Mouse (Mus musculus): Measurements from ENCODE around the gene Tmc5.

Tmc5 gene

GRCm38 (mm10) chr7:118597201-118597600 is at the start of gene Tmc5:
TSS of gene Tmc5 (plus strand) at chr7:118597297.
- no peak for DNase-seq (ENCODE audit: low read depth, low spot score)

GRCm38 (mm10) chr7:118547451-118547850 is 49.6 kb upstream of the Tmc5 start:
- no peak for DNase-seq (ENCODE audit: low read depth, low spot score)

GRCm38 (mm10) chr7:118553881-118554280 is 43.2 kb upstream of the Tmc5 start:
- no peak for DNase-seq (ENCODE audit: low read depth, low spot score)

- no peak for DNase-seq (ENCODE audit: low read depth, low spot score)
Measured at GRCm38 (mm10) chr7:118554290-118554689, 42.8 kb upstream of the Tmc5 start.

- DNase-seq (ENCODE audit: low read depth, low spot score) = peak; percentile 53
Measured at GRCm38 (mm10) chr7:118569121-118569543, 28.0 kb upstream of the Tmc5 start.

GRCm38 (mm10) chr7:118571350-118571749 is 25.7 kb upstream of the Tmc5 start:
- DNase-seq (ENCODE audit: low read depth, low spot score) = no peak

GRCm38 (mm10) chr7:118572039-118572438 is 25.1 kb upstream of the Tmc5 start:
- no peak for DNase-seq (ENCODE audit: low read depth, low spot score)

GRCm38 (mm10) chr7:118578269-118578668 is 18.8 kb upstream of the Tmc5 start:
- DNase-seq (ENCODE audit: low read depth, low spot score) = no peak

- DNase-seq (ENCODE audit: low read depth, low spot score) = no peak
Measured at GRCm38 (mm10) chr7:118579938-118580337, 17.2 kb upstream of the Tmc5 start.

- no peak for DNase-seq (ENCODE audit: low read depth, low spot score)
Measured at GRCm38 (mm10) chr7:118583821-118584220, 13.3 kb upstream of the Tmc5 start.

- peak; percentile 79 for DNase-seq (ENCODE audit: low read depth, low spot score)
Measured at GRCm38 (mm10) chr7:118584257-118584907, 12.7 kb upstream of the Tmc5 start, which contains the start of gene Tmc7. TSS of gene Tmc7 (minus strand) at chr7:118584736.

- no peak for DNase-seq (ENCODE audit: low read depth, low spot score)
Measured at GRCm38 (mm10) chr7:118584926-118585325, 12.2 kb upstream of the Tmc5 start.

GRCm38 (mm10) chr7:118585856-118586255 is 11.2 kb upstream of the Tmc5 start:
- DNase-seq (ENCODE audit: low read depth, low spot score) = no peak

GRCm38 (mm10) chr7:118590726-118591305 is 6.3 kb upstream of the Tmc5 start:
- no peak for DNase-seq (ENCODE audit: low read depth, low spot score)

GRCm38 (mm10) chr7:118592146-118592545 is 5.0 kb upstream of the Tmc5 start:
- peak; percentile 45 for DNase-seq (ENCODE audit: low read depth, low spot score)

GRCm38 (mm10) chr7:118593567-118594407 is 3.3 kb upstream of the Tmc5 start:
- DNase-seq (ENCODE audit: low read depth, low spot score) = peak; percentile 91

GRCm38 (mm10) chr7:118594611-118595010 is 2.5 kb upstream of the Tmc5 start:
- no peak for DNase-seq (ENCODE audit: low read depth, low spot score)

GRCm38 (mm10) chr7:118595228-118595627 is 1.9 kb upstream of the Tmc5 start:
- peak; percentile 93 for DNase-seq (ENCODE audit: low read depth, low spot score)

GRCm38 (mm10) chr7:118596271-118596670 is 826 bp upstream of the Tmc5 start:
- no peak for DNase-seq (ENCODE audit: low read depth, low spot score)

- DNase-seq (ENCODE audit: low read depth, low spot score) = no peak
Measured at GRCm38 (mm10) chr7:118599954-118600631, 3.0 kb downstream of the Tmc5 start.

GRCm38 (mm10) chr7:118604842-118605241 is 7.7 kb downstream of the Tmc5 start:
- no peak for DNase-seq (ENCODE audit: low read depth, low spot score)

- DNase-seq (ENCODE audit: low read depth, low spot score) = no peak
Measured at GRCm38 (mm10) chr7:118609815-118610214, 12.7 kb downstream of the Tmc5 start.
